ENCODE assay signal across 8 mouse cellular contexts in the genomic region with DNA sequence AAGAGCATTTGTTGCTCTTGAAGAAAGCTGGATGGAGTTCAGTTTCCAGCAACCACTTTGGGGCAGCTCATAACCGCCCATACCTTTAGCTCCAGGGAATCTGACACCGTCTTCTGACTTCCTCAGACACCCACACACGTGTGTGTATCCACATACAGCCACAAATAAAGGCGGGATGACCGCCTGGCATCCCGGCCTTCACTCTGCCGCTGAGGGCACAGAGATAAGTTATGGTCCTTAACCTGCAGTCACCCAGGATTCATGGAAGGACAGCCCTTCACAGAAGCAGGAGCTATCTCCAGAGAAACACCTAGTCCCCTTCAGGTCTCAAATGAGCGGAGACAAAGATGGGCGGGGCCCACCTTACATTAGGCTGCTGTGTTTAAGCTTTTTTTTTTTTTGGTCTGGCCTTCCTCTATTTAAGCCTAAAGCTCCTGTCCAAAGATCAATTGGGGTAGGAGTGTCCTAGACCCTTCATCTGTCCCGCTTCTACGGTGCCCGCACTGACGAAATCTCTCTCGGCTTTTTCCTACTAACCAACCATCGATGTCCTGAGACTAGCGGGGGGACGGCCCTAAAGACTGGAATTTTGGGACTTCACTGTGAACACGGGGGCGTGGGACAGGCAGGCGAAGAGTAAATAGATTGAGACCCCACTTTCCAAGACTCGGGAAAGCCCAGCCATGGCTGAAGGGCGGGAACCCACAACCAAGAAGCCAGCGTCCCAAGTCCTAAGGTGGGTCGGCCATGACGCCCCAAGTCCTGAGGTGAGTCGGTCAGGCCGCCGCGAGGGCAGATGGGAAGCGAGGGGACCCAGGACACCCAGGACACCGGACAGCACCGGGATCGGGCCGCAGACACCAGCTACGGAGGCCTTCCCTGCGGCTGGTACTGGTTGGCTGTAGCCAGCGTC. TPM values are rescaled to one million over a fixed set of nuclear protein-coding genes. Genes with fewer than 3 reads are reported as not detected.
DNase-seq lines count a peak whose midpoint lies in the region; ATAC-seq and TF ChIP-seq lines count a peak whose summit lies in the region.

No protein-coding gene starts in this region.

- intact Hi-C loops in heart, postnatal 36 days (cut with DNase I), result loop anchor here (2.0 kb wide), 1 partner anchor 21 kb away; a partner anchor contains a TSS

- H3K27ac ChIP-seq in heart, embryonic 12.5 days (ENCODE audit: poor library complexity, severe bottlenecking), result peak overlapping the region; percentile 66
- H3K27ac ChIP-seq in forebrain, embryonic 10.5 days, result peak overlapping the region; percentile 90
- H3K27ac ChIP-seq in limb, embryonic 15.5 days, result peak overlapping the region; percentile 84
- H3K27ac ChIP-seq in neural tube, embryonic 14.5 days (ENCODE audit: low read depth, low read length), result peak overlapping the region; percentile 80

- peak overlapping the region; percentile 89 for H3K4me2 ChIP-seq in heart, embryonic 12.5 days
- H3K4me2 ChIP-seq in limb, embryonic 15.5 days, result peak overlapping the region; percentile 69
- H3K4me2 ChIP-seq in neural tube, embryonic 14.5 days (ENCODE audit: low read depth, low read length), result peak overlapping the region; percentile 82

- DNase-seq in heart, postnatal 36 days, result no peak
- DNase-seq in forebrain, embryonic 10.5 days (ENCODE audit: extremely low spot score, low spot score), result no peak
- DNase-seq in adrenal gland, postnatal 4 days (ENCODE audit: low spot score in 2 of 2), result no peak
- DNase-seq in gastrocnemius, postnatal 10 days, result no peak

- H3K27me3 ChIP-seq in heart, embryonic 12.5 days (replicated peaks), result no peaks in the 10 kb centered on the region
- H3K27me3 ChIP-seq in E14TG2a.4 (ENCODE audit: insufficient read depth, low read length), result 0 out of 2 replicates have a peak, but pooled peaks cover 3% of the 10 kb centered on the region
- H3K27me3 ChIP-seq in forebrain, embryonic 10.5 days (ENCODE audit: poor library complexity, severe bottlenecking), result no peaks in the 10 kb centered on the region
- no peaks in the 10 kb centered on the region for H3K27me3 ChIP-seq in limb, embryonic 15.5 days
- no peaks in the 10 kb centered on the region for H3K27me3 ChIP-seq in neural tube, embryonic 14.5 days (ENCODE audit: control insufficient read depth, insufficient read depth, low read length)

- 8% methylated on average over 37 of the region's 37 CpGs for WGBS in heart, embryonic 12.5 days
- 8% methylated on average over 37 of the region's 37 CpGs for WGBS in forebrain, embryonic 10.5 days
- WGBS in limb, embryonic 15.5 days, result 5% methylated on average over 37 of the region's 37 CpGs
- WGBS in neural tube, embryonic 14.5 days, result 6% methylated on average over 37 of the region's 37 CpGs

- peaks cover 5% of the 10 kb centered on the region for H3K9me3 ChIP-seq in heart, embryonic 12.5 days (replicated peaks)
- H3K9me3 ChIP-seq in E14TG2a.4 (ENCODE audit: low read length), result no peaks in the 10 kb centered on the region
- H3K9me3 ChIP-seq in forebrain, embryonic 10.5 days, result peaks cover under 1% of the 10 kb centered on the region; the same call in 1 of the 2 replicates
- no peaks in the 10 kb centered on the region for H3K9me3 ChIP-seq in limb, embryonic 15.5 days
- H3K9me3 ChIP-seq in neural tube, embryonic 14.5 days (ENCODE audit: control insufficient read depth, low read length), result no peaks in the 10 kb centered on the region

- no peak for TF ChIP-seq CTCF in E14TG2a.4 (conservative IDR thresholded peaks at IDR 0.05; ENCODE audit: low read length)

- peaks cover 19% of the 10 kb centered on the region for H3K4me1 ChIP-seq in heart, embryonic 12.5 days (replicated peaks)
- peaks cover 29% of the 10 kb centered on the region for H3K4me1 ChIP-seq in E14TG2a.4 (replicated peaks; ENCODE audit: low read depth, low read length)
- H3K4me1 ChIP-seq in forebrain, embryonic 10.5 days, result peaks cover 13% of the 10 kb centered on the region
- H3K4me1 ChIP-seq in limb, embryonic 15.5 days, result peaks cover 4% of the 10 kb centered on the region
- peaks cover 8% of the 10 kb centered on the region for H3K4me1 ChIP-seq in neural tube, embryonic 14.5 days (ENCODE audit: control insufficient read depth, insufficient read depth, low read length)

- peak overlapping the region; percentile 87 for H3K9ac ChIP-seq in heart, embryonic 12.5 days
- H3K9ac ChIP-seq in limb, embryonic 15.5 days, result peak overlapping the region; percentile 59
- H3K9ac ChIP-seq in neural tube, embryonic 14.5 days (replicated peaks; ENCODE audit: low read depth, low read length), result peak overlapping the region; percentile 89

- H3K4me3 ChIP-seq in heart, embryonic 12.5 days, result peak overlapping the region; percentile 91
- peak overlapping the region; percentile 96 for H3K4me3 ChIP-seq in E14TG2a.4 (replicated peaks; ENCODE audit: low read length)
- H3K4me3 ChIP-seq in forebrain, embryonic 10.5 days, result peak overlapping the region; percentile 93
- H3K4me3 ChIP-seq in limb, embryonic 15.5 days, result peak overlapping the region; percentile 59
- peak overlapping the region; percentile 84 for H3K4me3 ChIP-seq in neural tube, embryonic 14.5 days (ENCODE audit: low read depth, low read length)

- ATAC-seq in heart, embryonic 12.5 days (ENCODE audit: insufficient number of reproducible peaks, low FRiP score), result peak; percentile 65
- peak; percentile 59 for ATAC-seq in limb, embryonic 15.5 days (ENCODE audit: insufficient number of reproducible peaks, low FRiP score, low TSS enrichment, low read depth)
- peak; percentile 77 for ATAC-seq in neural tube, embryonic 14.5 days (ENCODE audit: low read depth)

- H3K36me3 ChIP-seq in heart, embryonic 12.5 days, result peaks cover 6% of the 10 kb centered on the region
- H3K36me3 ChIP-seq in E14TG2a.4 (ENCODE audit: insufficient read depth, low read length), result peaks cover 4% of the 10 kb centered on the region; the same call in 1 of the 2 replicates
- H3K36me3 ChIP-seq in forebrain, embryonic 10.5 days (replicated peaks), result peaks cover 9% of the 10 kb centered on the region
- peaks cover 4% of the 10 kb centered on the region; the same call in 1 of the 2 replicates for H3K36me3 ChIP-seq in limb, embryonic 15.5 days
- no peaks in the 10 kb centered on the region for H3K36me3 ChIP-seq in neural tube, embryonic 14.5 days (ENCODE audit: control insufficient read depth, insufficient read depth, low read length)

RNA-seq across cellular contexts. Expression of a gene that starts 0.6 kb away (rescaled TPM):
- 5.2 and 6.2 TPM in 2 replicates for polyA plus RNA-seq in heart, embryonic 12.5 days (2016; fragmentation: Nextera tagmentation; extraction: Ambion mirVana)
- 1 to 10 TPM; 4.4 to 4.7 TPM for total RNA-seq in heart, postnatal 36 days (2021)
- polyA plus RNA-seq in forebrain, embryonic 10.5 days (2016; fragmentation: Nextera tagmentation; extraction: Ambion mirVana), result 8.9 and 9.3 TPM in 2 replicates
- 9.3 and 9.8 TPM in 2 replicates for polyA plus RNA-seq in limb, embryonic 15.5 days (2015; fragmentation: Nextera tagmentation; extraction: Ambion mirVana)
- polyA plus RNA-seq in neural tube, embryonic 14.5 days (2014; fragmentation: Nextera tagmentation; extraction: Ambion mirVana), result 13.9 and 15.0 TPM in 2 replicates
- 10 to 100 TPM in 1 of 2 experiments, 1 to 10 TPM in 1; 9.7 to 10.1 TPM for total RNA-seq in adrenal gland, postnatal 4 days (2021)
- 1 to 10 TPM; 4.1 to 4.2 TPM for total RNA-seq in gastrocnemius, postnatal 10 days (2021)

RNA-seq across cellular contexts. Expression of a gene that starts 20.7 kb away (rescaled TPM):
- 107 and 108 TPM in 2 replicates for polyA plus RNA-seq in heart, embryonic 12.5 days (2016; fragmentation: Nextera tagmentation; extraction: Ambion mirVana)
- total RNA-seq in heart, postnatal 36 days (2021), result 10 to 100 TPM; 33.0 to 37.7 TPM
- polyA plus RNA-seq in forebrain, embryonic 10.5 days (2016; fragmentation: Nextera tagmentation; extraction: Ambion mirVana), result 111 and 114 TPM in 2 replicates
- polyA plus RNA-seq in limb, embryonic 15.5 days (2015; fragmentation: Nextera tagmentation; extraction: Ambion mirVana), result 116 and 118 TPM in 2 replicates
- 622 and 695 TPM in 2 replicates for polyA plus RNA-seq in neural tube, embryonic 14.5 days (2014; fragmentation: Nextera tagmentation; extraction: Ambion mirVana)
- total RNA-seq in adrenal gland, postnatal 4 days (2021), result 10 to 100 TPM; 73.3 to 76.6 TPM
- 10 to 100 TPM; 25.8 to 28.0 TPM for total RNA-seq in gastrocnemius, postnatal 10 days (2021)

RNA-seq across cellular contexts. Expression of a gene that starts 21.8 kb away (rescaled TPM):
- 11.7 and 13.1 TPM in 2 replicates for polyA plus RNA-seq in heart, embryonic 12.5 days (2016; fragmentation: Nextera tagmentation; extraction: Ambion mirVana)
- total RNA-seq in heart, postnatal 36 days (2021), result 10 to 100 TPM; 10.8 TPM
- 19.7 and 20.9 TPM in 2 replicates for polyA plus RNA-seq in forebrain, embryonic 10.5 days (2016; fragmentation: Nextera tagmentation; extraction: Ambion mirVana)
- 11.2 and 11.7 TPM in 2 replicates for polyA plus RNA-seq in limb, embryonic 15.5 days (2015; fragmentation: Nextera tagmentation; extraction: Ambion mirVana)
- polyA plus RNA-seq in neural tube, embryonic 14.5 days (2014; fragmentation: Nextera tagmentation; extraction: Ambion mirVana), result 20.9 and 21.4 TPM in 2 replicates
- 10 to 100 TPM; 11.4 to 12.1 TPM for total RNA-seq in adrenal gland, postnatal 4 days (2021)
- 1 to 10 TPM; 7.9 to 8.2 TPM for total RNA-seq in gastrocnemius, postnatal 10 days (2021)

RNA-seq across cellular contexts. Expression of a gene that starts 54.9 kb away (rescaled TPM):
- 18.1 and 18.4 TPM in 2 replicates for polyA plus RNA-seq in heart, embryonic 12.5 days (2016; fragmentation: Nextera tagmentation; extraction: Ambion mirVana)
- total RNA-seq in heart, postnatal 36 days (2021), result 10 to 100 TPM; 16.4 to 17.4 TPM
- polyA plus RNA-seq in forebrain, embryonic 10.5 days (2016; fragmentation: Nextera tagmentation; extraction: Ambion mirVana), result 43.1 and 44.2 TPM in 2 replicates
- polyA plus RNA-seq in limb, embryonic 15.5 days (2015; fragmentation: Nextera tagmentation; extraction: Ambion mirVana), result 18.1 and 20.3 TPM in 2 replicates
- 11.3 and 13.0 TPM in 2 replicates for polyA plus RNA-seq in neural tube, embryonic 14.5 days (2014; fragmentation: Nextera tagmentation; extraction: Ambion mirVana)
- total RNA-seq in adrenal gland, postnatal 4 days (2021), result 10 to 100 TPM; 37.3 to 38.1 TPM
- total RNA-seq in gastrocnemius, postnatal 10 days (2021), result 10 to 100 TPM; 14.5 to 14.9 TPM
